ENCODE assay signal across 20 mouse cellular contexts in the genomic region with DNA sequence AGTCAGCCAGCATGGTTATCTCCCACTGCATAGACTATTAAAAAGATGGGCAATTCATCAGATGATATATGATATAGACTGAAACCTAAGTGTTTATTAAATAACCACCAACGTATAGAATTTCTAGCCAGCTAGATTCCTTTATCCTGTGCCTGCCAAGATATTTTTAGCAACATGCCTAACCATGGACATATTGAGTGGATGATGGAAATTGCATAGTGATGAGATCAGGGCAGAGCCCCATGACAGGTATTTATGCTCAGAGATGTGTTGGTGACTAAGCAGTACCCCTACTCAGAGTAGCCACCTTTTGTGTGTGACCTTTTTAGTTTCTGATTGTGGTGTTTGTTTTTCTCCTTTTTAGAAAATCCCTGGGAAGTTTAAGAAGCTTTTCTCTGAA.
DNase-seq lines count a peak whose midpoint lies in the region; ATAC-seq and TF ChIP-seq lines count a peak whose summit lies in the region.
"Had no signal": no experiment of that assay in that cellular context is flagged by ENCODE, and none has a peak within 500 bp of the region (broad histone marks: within the 10 kb centered on the region; RNA-seq: fewer than 3 reads in every experiment).

No protein-coding gene starts in this region.

- intact Hi-C loops in heart, postnatal 25 days (cut with DNase I), result no loop called here

- no peak overlapping the region for H3K9ac ChIP-seq in heart, embryonic 11.5 days (ENCODE audit: low read depth, low read length)
- H3K9ac ChIP-seq in heart, embryonic 15.5 days, result no peak overlapping the region
- H3K9ac ChIP-seq: embryonic facial prominence, embryonic 12.5 days; forebrain, embryonic 12.5 days had no signal

- H3K27me3 ChIP-seq in heart, embryonic 11.5 days (ENCODE audit: control insufficient read depth, insufficient read depth, low read length), result no peaks in the 10 kb centered on the region
- no peaks in the 10 kb centered on the region for H3K27me3 ChIP-seq in heart, embryonic 15.5 days
- H3K27me3 ChIP-seq: embryonic facial prominence, embryonic 12.5 days; forebrain, embryonic 12.5 days had no signal

- H3K36me3 ChIP-seq in heart, embryonic 11.5 days (ENCODE audit: control insufficient read depth, insufficient read depth, low read length), result no peaks in the 10 kb centered on the region
- no peaks in the 10 kb centered on the region for H3K36me3 ChIP-seq in heart, embryonic 15.5 days
- H3K36me3 ChIP-seq: embryonic facial prominence, embryonic 12.5 days; forebrain, embryonic 12.5 days had no signal

- H3K4me1 ChIP-seq in heart, embryonic 11.5 days (ENCODE audit: control insufficient read depth, insufficient read depth, low read length), result peaks cover 32% of the 10 kb centered on the region
- peaks cover 52% of the 10 kb centered on the region for H3K4me1 ChIP-seq in heart, embryonic 15.5 days (replicated peaks)

- H3K9me3 ChIP-seq in heart, embryonic 11.5 days (replicated peaks; ENCODE audit: control insufficient read depth, low read length), result no peaks in the 10 kb centered on the region
- no peaks in the 10 kb centered on the region for H3K9me3 ChIP-seq in heart, embryonic 15.5 days (replicated peaks)
- H3K9me3 ChIP-seq: embryonic facial prominence, embryonic 12.5 days; forebrain, embryonic 12.5 days had no signal

- 31% methylated on average over 1 of the region's 1 CpGs for WGBS in heart, embryonic 11.5 days (ENCODE audit: insufficient replicate concordance)
- 11% methylated on average over 1 of the region's 1 CpGs for WGBS in heart, embryonic 15.5 days

- no peak for TF ChIP-seq CTCF in layer of hippocampus, adult 2 months (conservative IDR thresholded peaks at IDR 0.05)

- no peak for ATAC-seq in heart, embryonic 11.5 days (replicated peaks; ENCODE audit: insufficient number of reproducible peaks, low FRiP score, low TSS enrichment)
- ATAC-seq in heart, embryonic 15.5 days (replicated peaks; ENCODE audit: insufficient number of reproducible peaks, insufficient read depth, low FRiP score, low read depth), result no peak; the same call in 1 of the 2 replicates
- ATAC-seq: forebrain, embryonic 16.5 days; hindbrain, embryonic 16.5 days; inflammation-experienced regulatory T-cells, adult 6 months; intestine, postnatal 0 days had no signal

- no peak overlapping the region for H3K4me2 ChIP-seq in heart, embryonic 11.5 days
- H3K4me2 ChIP-seq in heart, embryonic 15.5 days, result no peak overlapping the region
- H3K4me2 ChIP-seq: embryonic facial prominence, embryonic 12.5 days; forebrain, embryonic 12.5 days had no signal

- DNase-seq in heart, adult 8-10 months (ENCODE audit: low spot score), result no peak
- no peak for DNase-seq in heart, postnatal 25 days (ENCODE audit: low spot score)
- no peak for DNase-seq in layer of hippocampus, adult 2 months (ENCODE audit: low spot score in 2 of 2)
- no peak for DNase-seq in layer of hippocampus, adult 8-10 months (ENCODE audit: low spot score in 2 of 2)
- DNase-seq in urinary bladder, postnatal 10 days (ENCODE audit: low spot score), result no peak
- DNase-seq: adrenal gland, postnatal 10 days; cerebellum, adult 11 months; cerebellum, adult 8-10 months; cerebellum, postnatal 14 days; embryo, embryonic 11 days; gastrocnemius, postnatal 10 days; kidney, adult 8-10 months had no signal

- peak overlapping the region; percentile 4; the same call in 1 of the 2 replicates for H3K27ac ChIP-seq in heart, embryonic 11.5 days (ENCODE audit: low read depth, low read length)
- H3K27ac ChIP-seq in heart, embryonic 15.5 days, result peak overlapping the region; percentile 42; the same call in 1 of the 2 replicates
- 0 out of 2 replicates have a peak overlapping the region, but pooled peaks have one; percentile 7 for H3K27ac ChIP-seq in layer of hippocampus, adult 2 months
- H3K27ac ChIP-seq: embryonic facial prominence, embryonic 12.5 days; forebrain, embryonic 12.5 days had no signal

- H3K4me3 ChIP-seq in heart, embryonic 11.5 days (ENCODE audit: low read depth, low read length), result no peak overlapping the region
- no peak overlapping the region for H3K4me3 ChIP-seq in heart, embryonic 15.5 days
- H3K4me3 ChIP-seq in layer of hippocampus, adult 2 months, result no peak overlapping the region
- H3K4me3 ChIP-seq: embryonic facial prominence, embryonic 12.5 days; forebrain, embryonic 12.5 days had no signal
